Mouse (Mus musculus): ENCODE measurements around the gene Rbm7.
"Not testable (repeated sequence)": the region's sequence is repeated elsewhere in the genome, so short reads cannot be mapped to it uniquely, and the experiment has no call there.

Rbm7 gene

DNA sequence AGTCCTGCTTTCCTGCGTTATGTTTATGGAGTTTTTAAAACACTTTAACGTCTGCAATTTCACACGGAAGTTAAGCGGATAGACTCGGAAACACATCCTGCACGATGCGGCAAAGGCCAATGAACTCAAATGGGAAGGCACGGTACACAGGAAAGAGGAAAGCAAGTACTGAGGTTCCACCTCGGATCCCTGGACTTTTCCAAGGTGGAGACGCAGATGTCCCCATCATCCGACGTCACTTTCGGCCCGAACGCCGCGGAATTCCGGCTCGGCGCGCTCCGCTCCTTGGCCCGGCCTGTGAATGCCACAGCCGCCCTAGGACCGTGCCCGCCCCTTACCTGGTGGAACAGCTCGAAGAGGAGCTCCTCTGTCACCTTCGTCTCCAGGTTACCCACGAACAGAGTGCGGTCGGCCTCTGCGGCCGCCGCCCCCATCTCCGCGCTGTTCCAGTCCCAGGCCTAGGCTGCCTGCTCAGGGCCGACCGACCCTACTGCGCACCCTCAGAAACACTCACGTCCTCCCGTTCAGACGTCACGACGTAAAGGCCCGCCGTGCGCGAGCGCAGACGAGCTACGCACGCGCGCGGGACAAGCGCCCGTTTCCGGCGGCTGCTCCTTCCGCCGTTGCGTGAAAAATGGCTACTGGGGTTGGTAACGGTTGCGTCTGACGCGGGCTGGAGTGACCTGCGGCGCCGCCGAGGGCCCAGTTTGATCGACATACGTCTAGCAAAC, at the start of gene Rbm7, which contains the start of gene Gm5617:
Rbm7 (minus strand) TSS at position 483 of the 731 bp plus-strand sequence.
Gm5617 (plus strand) TSS at position 626 of the 731 bp plus-strand sequence.
- DNase-seq (ENCODE audit: low spot score in 2 of 2): peak; percentile 86 to 94

- DNase-seq (ENCODE audit: low spot score in 2 of 2): peak in 1 of 2 experiments; percentile 34
These were observed 43.6 kb upstream of the Rbm7 start for GRCm38 (mm10) chr9:48538688-48539087.

DNA sequence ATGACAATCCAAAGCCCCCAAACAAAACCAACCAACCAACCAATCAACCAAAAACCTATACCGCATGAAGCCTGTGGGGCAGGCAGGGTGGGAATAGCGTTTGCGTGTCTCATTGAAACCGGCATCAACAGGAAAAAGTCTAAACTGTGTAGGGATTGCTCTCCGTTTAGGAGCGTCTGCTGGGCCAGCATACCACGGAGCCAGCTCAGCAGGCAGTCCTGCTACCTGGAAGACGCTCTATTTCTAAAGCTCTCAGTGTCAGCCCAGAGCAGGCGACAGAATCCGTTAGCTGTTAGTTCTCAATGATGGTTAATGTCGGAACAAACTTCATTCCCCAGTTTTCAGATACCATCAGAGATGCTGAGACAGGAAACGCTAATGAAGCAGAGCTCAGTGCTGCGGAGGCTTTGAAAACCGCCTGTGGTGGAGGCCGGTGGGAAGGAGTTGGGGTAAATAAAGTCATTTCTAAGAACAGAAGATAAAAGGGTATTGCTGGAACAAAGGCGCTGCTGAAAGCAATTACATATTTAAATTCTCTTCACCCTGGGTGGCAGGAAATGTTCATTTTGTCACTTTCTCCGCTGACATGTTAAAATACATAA, 43.0 kb upstream of the Rbm7 start:
- no peak for DNase-seq (ENCODE audit: low spot score in 2 of 2)

DNA sequence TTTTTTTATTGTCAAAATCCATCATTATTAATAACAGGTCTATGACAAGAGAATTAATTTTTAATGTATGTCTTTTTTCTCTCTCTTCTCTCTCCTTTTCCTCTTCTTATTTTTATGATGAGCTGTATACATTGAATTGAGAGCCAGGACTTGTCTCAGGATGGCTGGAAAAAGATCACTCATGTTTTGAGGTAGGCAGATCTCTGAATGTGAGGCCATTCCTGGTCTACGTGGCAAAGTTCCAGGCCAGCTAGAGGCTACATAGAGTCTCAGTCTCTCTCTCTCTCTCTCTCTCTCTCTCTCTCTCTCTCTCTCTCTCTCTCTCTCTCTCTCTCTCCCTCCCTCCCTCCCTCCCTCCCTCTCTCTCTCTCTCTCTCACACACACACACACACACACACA, 42.5 kb upstream of the Rbm7 start:
- not testable (repeated sequence) for DNase-seq (ENCODE audit: low spot score in 2 of 2)

- DNase-seq (ENCODE audit: low spot score in 2 of 2): no peak
These were observed 41.3 kb upstream of the Rbm7 start for GRCm38 (mm10) chr9:48536414-48536813.

DNA sequence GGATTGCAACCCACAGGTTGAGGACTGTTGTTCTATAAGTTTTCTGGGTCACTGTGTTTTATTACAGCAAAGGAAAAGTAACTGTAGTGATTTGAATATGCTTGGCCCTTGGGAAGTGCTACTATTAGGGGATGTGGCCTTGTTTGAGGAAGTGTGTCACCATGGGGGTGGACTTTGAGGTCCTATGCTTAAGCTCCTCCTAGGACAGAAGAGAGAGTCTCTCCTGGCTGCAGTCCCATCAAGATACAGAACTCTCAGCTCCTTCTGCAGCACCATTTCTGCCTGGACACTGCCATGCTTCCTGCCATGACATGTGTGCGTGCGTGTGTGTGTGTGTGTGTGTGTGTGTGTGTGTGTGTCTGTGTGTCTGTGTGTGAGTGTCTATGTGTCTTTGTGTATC, 37.6 kb upstream of the Rbm7 start:
- DNase-seq (ENCODE audit: low spot score in 2 of 2): no peak

GRCm38 (mm10) chr9:48532203-48532602, 37.1 kb upstream of the Rbm7 start:
- no peak for DNase-seq (ENCODE audit: low spot score in 2 of 2)

- no peak for DNase-seq (ENCODE audit: low spot score in 2 of 2)
These were observed 36.2 kb upstream of the Rbm7 start for GRCm38 (mm10) chr9:48531294-48531693.

GRCm38 (mm10) chr9:48526520-48526919, 31.4 kb upstream of the Rbm7 start:
- DNase-seq (ENCODE audit: low spot score in 2 of 2): no peak

DNA sequence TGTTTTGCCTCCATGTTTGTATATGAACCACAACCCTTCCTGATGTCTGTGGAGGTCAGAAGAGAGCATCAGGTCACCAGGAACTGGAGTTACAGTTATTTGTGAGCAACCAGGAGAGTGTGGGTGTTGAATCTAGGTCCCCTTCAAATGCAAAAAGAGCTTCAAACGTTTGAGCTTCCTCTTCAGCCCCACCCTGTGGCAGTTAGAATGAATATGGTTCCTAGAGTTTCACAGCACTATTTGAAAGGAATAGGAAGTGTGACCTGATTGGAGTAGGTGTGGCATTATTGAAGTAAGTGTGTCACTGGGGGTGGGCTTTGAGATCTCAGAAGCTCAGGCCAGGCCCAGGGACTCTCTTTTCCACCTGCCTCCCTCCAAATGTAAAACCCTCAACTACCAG, 30.5 kb upstream of the Rbm7 start:
- no peak for DNase-seq (ENCODE audit: low spot score in 2 of 2)

DNA sequence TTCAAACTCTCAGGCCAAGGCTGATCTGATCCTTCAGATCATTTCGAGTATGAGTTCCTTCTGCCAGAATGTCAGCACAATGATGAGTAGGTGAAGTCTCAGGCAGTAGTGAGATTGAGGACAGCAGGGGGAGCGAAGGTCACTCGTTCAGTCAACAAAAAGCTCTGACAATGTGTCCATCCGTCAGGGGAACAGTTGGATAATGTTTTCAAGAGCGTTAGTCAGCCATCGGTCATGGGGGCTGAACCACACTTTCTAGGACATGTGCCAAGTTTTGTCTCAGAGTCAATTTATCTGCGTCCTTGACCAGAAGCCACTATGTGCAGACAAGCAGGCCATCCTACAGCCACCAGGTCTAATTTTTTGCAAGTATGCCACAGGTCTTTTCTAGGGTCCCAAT, 25.3 kb upstream of the Rbm7 start:
- not testable (repeated sequence) for DNase-seq (ENCODE audit: low spot score in 2 of 2)

DNA sequence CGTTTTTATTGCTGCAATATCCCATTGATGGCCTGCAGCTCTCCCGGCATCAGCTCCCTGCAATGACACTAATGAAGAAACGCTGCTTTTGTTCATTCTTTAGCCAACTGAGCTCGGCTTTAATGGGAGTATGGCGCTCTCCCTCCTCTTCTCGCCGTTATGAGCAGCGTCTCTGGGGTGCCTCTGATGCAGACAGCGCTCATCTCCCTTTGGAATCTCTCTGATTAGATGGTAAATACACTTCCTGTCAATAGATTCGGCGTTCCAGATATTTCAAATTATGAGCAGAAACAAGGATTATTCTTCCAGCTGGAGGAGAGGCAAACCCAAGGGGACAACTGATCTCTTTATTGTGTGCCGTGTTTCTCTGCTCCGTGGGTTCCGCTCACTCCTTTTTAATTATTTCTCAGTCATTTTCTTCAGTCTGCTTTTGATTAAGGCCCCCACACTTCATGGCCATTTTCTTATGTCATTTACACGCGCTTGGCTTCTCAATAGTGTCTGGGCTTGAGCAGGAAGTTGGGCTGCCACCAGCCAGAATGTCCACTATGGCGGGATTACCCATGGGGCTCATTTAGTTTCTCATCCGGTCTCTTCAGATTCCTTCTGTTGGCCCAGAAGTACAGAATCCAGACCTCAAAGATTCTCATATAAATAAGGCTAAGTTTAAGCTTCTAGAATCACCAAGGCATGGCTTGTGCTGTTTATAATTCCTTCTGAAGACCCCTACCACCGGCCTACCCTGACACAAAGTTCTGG, 22.5 kb upstream of the Rbm7 start:
- no peak for DNase-seq (ENCODE audit: low spot score in 2 of 2)

DNA sequence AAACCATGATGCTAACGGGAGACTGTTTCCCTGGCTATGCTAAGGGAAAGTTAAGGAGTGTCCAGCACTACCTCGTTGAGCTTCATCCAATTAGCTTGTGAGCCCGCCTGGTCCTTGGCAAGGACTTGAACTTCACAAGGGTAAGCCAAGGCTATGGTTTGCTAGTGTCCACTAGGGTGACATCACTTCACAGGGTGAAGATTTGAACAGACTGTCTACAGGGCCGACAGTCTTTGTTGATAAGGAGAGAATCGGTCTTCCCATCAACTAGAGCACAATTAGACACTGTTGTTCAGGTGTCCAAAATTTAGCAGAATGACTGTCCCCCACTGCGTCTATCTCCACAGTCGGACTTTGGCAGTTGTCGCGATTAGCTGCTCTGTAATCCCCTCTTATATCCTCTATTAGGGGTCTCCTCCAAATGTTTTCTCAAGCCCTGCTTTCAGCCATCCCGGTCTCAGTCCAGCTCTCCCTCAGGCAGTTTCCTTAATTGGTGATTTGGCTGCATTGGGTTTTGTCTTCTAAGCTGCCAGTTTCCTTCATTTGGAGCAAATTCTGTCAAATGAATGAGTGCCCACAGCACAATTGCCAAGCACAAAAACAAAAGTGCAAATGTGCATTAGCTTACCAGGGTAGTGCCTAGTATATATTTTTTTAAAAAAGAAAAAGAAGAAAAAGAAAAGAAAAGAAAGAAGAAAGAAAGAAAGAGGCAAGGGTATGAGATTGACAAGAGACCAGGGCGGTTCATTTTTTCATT, 21.7 kb upstream of the Rbm7 start:
- no peak for DNase-seq (ENCODE audit: low spot score in 2 of 2)

GRCm38 (mm10) chr9:48515332-48515731, 20.2 kb upstream of the Rbm7 start:
- DNase-seq (ENCODE audit: low spot score in 2 of 2): peak in 1 of 2 experiments; percentile 11

- DNase-seq (ENCODE audit: low spot score in 2 of 2): no peak
These were observed 15.0 kb upstream of the Rbm7 start for GRCm38 (mm10) chr9:48510134-48510533.

DNA sequence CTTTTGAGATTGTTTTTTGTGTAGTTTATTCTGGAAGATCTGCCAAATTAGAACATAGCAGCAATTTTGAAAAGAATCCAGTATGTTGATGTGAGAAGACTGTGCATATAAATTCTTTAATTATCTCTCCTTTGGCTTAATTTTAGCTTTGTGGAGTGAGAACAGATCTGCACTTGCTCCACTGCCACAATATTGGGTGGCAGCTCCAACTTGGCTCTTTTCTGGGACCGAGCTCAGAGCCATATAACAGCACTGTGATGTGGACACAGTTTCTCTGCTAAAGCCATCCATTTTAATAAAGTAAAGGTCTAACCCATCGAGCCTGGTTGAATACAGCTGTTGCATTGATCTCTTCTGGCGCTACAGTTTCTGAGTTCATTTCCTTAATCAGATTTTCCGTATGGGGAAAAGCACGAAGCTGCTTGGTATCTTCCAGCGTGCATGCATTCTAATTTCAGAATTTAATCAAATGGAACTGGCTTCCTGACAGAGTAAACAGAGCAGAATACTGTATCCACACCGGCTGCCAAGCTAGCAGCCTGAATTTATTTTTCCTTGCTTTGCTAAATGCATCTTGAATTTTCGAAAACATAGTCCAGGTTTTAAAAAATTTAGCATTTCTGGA, 9.8 kb upstream of the Rbm7 start:
- no peak for DNase-seq (ENCODE audit: low spot score in 2 of 2)

GRCm38 (mm10) chr9:48503001-48503400, 7.9 kb upstream of the Rbm7 start:
- no peak for DNase-seq (ENCODE audit: low spot score in 2 of 2)

DNA sequence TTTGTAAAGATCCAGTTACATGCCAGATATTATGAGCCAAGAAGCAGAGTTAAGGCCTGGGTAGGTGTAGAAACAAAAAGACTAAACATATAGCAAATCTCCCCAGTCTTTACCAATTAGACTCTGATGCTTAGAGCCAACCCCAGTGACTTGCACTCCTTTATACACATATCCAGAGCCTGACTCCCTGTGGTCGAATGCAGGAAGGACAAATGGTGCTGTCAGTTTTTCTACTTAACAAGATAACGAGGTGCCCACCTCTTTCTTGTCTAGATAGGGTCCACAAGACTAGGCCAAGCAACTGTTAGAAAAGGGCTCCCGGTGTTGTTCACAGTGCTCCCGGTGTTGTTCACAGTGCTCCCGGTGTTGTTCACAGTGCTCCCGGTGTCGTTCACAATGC, 6.1 kb upstream of the Rbm7 start:
- DNase-seq (ENCODE audit: low spot score in 2 of 2): no peak

- DNase-seq (ENCODE audit: low spot score in 2 of 2): peak in 1 of 2 experiments; percentile 23
These were observed 441 bp upstream of the Rbm7 start for GRCm38 (mm10) chr9:48495548-48495932.

GRCm38 (mm10) chr9:48481214-48482134, 13.6 kb downstream of the Rbm7 start:
- no peak for DNase-seq (ENCODE audit: low spot score in 2 of 2)
